Mouse (Mus musculus) myocyte (in vitro differentiated cells): ENCODE measurements around the gene Zfp422.

Experiments used
- MYOD1 ChIP-seq, 3 experiments: IDR thresholded peaks; one replicate each; pipeline ENCODE4 v1.6.1; 2011; ENCODE audit warnings: control low read depth in 2 of 3, low read depth in 2 of 3, mild to moderate bottlenecking in 2 of 3, moderate library complexity in 1 of 3; ENCODE audit not compliant: insufficient read length in 2 of 3, control insufficient read depth in 1 of 3
- POLR2A ChIP-seq: IDR thresholded peaks from one replicate; pipeline ENCODE4 v1.6.1; 2011; ENCODE audit warnings: low read depth, mild to moderate bottlenecking, control low read depth, moderate library complexity; ENCODE audit not compliant: insufficient read length
- USF1 ChIP-seq: IDR thresholded peaks from one replicate; pipeline ENCODE4 v1.6.1; 2011; ENCODE audit warnings: low read depth, mild to moderate bottlenecking, control low read depth, moderate library complexity

- no peak for TF ChIP-seq MYOD1 (IDR thresholded peaks at IDR 0.05; ENCODE audit: control insufficient read depth in 1 of 3, insufficient read length in 2 of 3, low read depth in 2 of 3)
- TF ChIP-seq POLR2A: no peak
- TF ChIP-seq USF1: no peak
These were observed 35.2 kb upstream of the Zfp422 start for GRCm38 (mm10) chr6:116664031-116664430.
